Mouse (Mus musculus) myocyte (in vitro differentiated cells): Measurements from ENCODE around the gene Phf11c.

ENCODE experiments used
- POLR2A ChIP-seq: IDR thresholded peaks from one replicate; pipeline ENCODE4 v1.6.1; 2011; ENCODE audit warnings: low read depth, mild to moderate bottlenecking, control low read depth, moderate library complexity; ENCODE audit not compliant: insufficient read length
- POLR2AphosphoS2 ChIP-seq: IDR thresholded peaks from one replicate; pipeline ENCODE4 v1.6.1; 2011; ENCODE audit warnings: low read depth, control low read depth; ENCODE audit not compliant: insufficient read length

DNA sequence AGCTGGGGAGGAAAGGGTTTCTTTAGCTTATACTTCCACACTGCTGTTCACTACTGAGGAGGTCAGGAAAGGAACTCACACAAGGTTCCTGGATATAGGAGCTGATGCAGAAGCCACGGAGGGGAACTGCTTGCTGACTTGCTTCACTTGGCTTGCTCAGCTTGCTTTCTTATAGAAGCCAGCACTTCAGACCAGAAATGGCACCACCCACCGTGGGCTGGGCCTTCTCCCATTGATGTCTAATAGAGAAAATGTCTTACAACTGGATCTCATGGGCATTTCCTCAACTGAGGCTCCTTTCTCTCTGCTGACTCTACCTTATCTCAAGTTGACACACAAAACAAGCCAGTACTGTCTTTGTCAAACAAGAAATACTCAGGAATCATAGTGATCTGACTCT, 38.7 kb upstream of the Phf11c start:
- no peak for TF ChIP-seq POLR2AphosphoS2
- TF ChIP-seq POLR2A: no peak
